Mouse (Mus musculus) ovary, postnatal 14 days (tissue): Measurements from ENCODE around the gene Fkbp1a.

Experiments
- DNase-seq: peaks from one replicate; pipeline ENCODE4 v3.0.0; 2022; ENCODE audit warnings: low spot score

Gene Fkbp1a

DNA sequence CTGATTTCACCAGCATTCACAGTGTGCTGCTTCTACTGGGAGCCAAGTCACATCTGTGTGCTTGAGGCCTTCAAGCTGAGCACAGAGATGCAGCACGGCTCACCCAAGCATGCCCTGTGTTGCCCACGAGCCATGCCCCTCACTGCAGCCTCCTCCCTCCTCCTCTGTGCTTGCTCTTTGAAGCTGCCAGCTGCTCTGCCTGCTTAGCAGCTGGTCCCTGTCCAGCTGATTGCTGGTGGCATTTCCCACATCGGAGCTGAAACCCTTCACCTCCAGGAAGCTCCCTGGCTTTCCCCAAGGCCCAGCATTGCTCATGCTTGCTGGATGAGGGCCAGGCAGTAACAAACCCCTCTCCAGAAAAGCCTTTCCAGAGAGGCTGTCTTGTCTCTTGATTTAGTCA lies 67.7 kb downstream of the Fkbp1a start:
- no peak for DNase-seq
